Mouse (Mus musculus) CH12.LX (cell line): ENCODE data around the gene Usp32. TPM values are rescaled to one million over a fixed set of nuclear protein-coding genes. Genes with fewer than 3 reads are reported as not detected.

Experiments used
- DNase-seq: peaks from one replicate; pipeline ENCODE4 v3.0.0-alpha.2; 2013; ENCODE audit errors: extremely low read depth
- H3K27ac ChIP-seq: 2 replicates; pipeline ENCODE4 v1.5.1; 2012; ENCODE audit warnings: low read depth, mild to moderate bottlenecking, control low read depth, moderate library complexity; ENCODE audit not compliant: insufficient read depth
- H3K27me3 ChIP-seq: replicated peaks from 2 replicates; pipeline ENCODE3; 2012; ENCODE audit warnings: inconsistent platforms
- H3K36me3 ChIP-seq, 2 experiments: replicated peaks in 1 of 2; 2 replicates each; pipeline versions ENCODE3 to v1.6.1; 2012; ENCODE audit warnings: inconsistent platforms in 1 of 2, low read length in 1 of 2, mild to moderate bottlenecking in 1 of 2, mixed read lengths in 1 of 2, moderate library complexity in 1 of 2; ENCODE audit not compliant: control insufficient read depth in 1 of 2, insufficient read depth in 1 of 2
- H3K4me1 ChIP-seq, 2 experiments: 2 replicates each; pipeline ENCODE4 v1.6.1; 2012; ENCODE audit warnings: inconsistent platforms in 1 of 2, moderate library complexity in 1 of 2; ENCODE audit not compliant: insufficient read depth in 2 of 2, control insufficient read depth in 1 of 2
- H3K4me2 ChIP-seq: 2 replicates; pipeline ENCODE4 v1.6.1; 2012; ENCODE audit warnings: low read depth, mild to moderate bottlenecking, control low read depth; ENCODE audit not compliant: poor library complexity, insufficient read depth, severe bottlenecking
- H3K4me3 ChIP-seq, 3 experiments: fragments of 150-350 bp in 1 of 3; sonication (generic) in 1 of 3; replicated peaks in 1 of 3; 2 replicates each; pipeline versions ENCODE3 to v1.5.1; 2011 to 2012; ENCODE audit warnings: low read depth in 2 of 3, low read length in 2 of 3, mild to moderate bottlenecking in 2 of 3, moderate library complexity in 2 of 3, control low read depth in 1 of 3, improper control_type of control experiment in 1 of 3, inconsistent platforms in 1 of 3, mixed read lengths in 1 of 3; ENCODE audit not compliant: poor library complexity in 1 of 3
- H3K79me2 ChIP-seq: replicated peaks from 2 replicates; pipeline ENCODE4 v1.6.1; 2012; ENCODE audit warnings: mild to moderate bottlenecking, moderate library complexity; ENCODE audit not compliant: control insufficient read depth, poor library complexity, insufficient read depth, severe bottlenecking; ENCODE audit errors: extremely low read depth
- H3K9ac ChIP-seq: 2 replicates; pipeline ENCODE4 v1.6.1; 2012; ENCODE audit warnings: low read depth, mild to moderate bottlenecking, control low read depth, moderate library complexity; ENCODE audit not compliant: insufficient read depth
- H3K9me3 ChIP-seq: replicated peaks from 2 replicates; pipeline ENCODE3; 2012; ENCODE audit warnings: low read length, inconsistent platforms, mixed read lengths
- BHLHE40 ChIP-seq: IDR thresholded peaks from 2 replicates; pipeline ENCODE4 v1.6.1; 2011; ENCODE audit warnings: mild to moderate bottlenecking, low read depth, low read length, improper control_type of control experiment
- CHD1 ChIP-seq: IDR thresholded peaks from 2 replicates; pipeline ENCODE4 v1.6.1; 2012; ENCODE audit warnings: low read depth, low read length, improper control_type of control experiment, inconsistent platforms
- CHD2 ChIP-seq: IDR thresholded peaks from 2 replicates; pipeline ENCODE4 v1.6.1; 2011; ENCODE audit warnings: low read length, improper control_type of control experiment
- E2F4 ChIP-seq: IDR thresholded peaks from 2 replicates; pipeline ENCODE4 v1.6.1; 2011; ENCODE audit warnings: low read depth, low read length, improper control_type of control experiment; ENCODE audit not compliant: insufficient replicate concordance
- EP300 ChIP-seq: IDR thresholded peaks from 2 replicates; pipeline ENCODE4 v1.6.1; 2011; ENCODE audit warnings: low read length, improper control_type of control experiment
- ETS1 ChIP-seq: conservative IDR thresholded peaks from 2 replicates; pipeline ENCODE4 v1.6.1; 2012; ENCODE audit warnings: low read depth, mild to moderate bottlenecking, inconsistent platforms, low read length, improper control_type of control experiment, moderate library complexity
- GABPA ChIP-seq: IDR thresholded peaks from 2 replicates; pipeline ENCODE4 v1.6.1; 2012; ENCODE audit warnings: low read depth, low read length, improper control_type of control experiment, inconsistent platforms; ENCODE audit not compliant: insufficient replicate concordance
- HCFC1 ChIP-seq: IDR thresholded peaks from 2 replicates; pipeline ENCODE4 v1.6.1; 2012; ENCODE audit warnings: low read depth, mild to moderate bottlenecking, inconsistent platforms, low read length, improper control_type of control experiment
- IRF4 ChIP-seq: IDR thresholded peaks from 2 replicates; pipeline ENCODE4 v1.6.1; 2014; ENCODE audit warnings: low read depth, mild to moderate bottlenecking, inconsistent platforms, low read length, improper control_type of control experiment
- JUND ChIP-seq: conservative IDR thresholded peaks from 2 replicates; pipeline ENCODE4 v1.6.1; 2011; ENCODE audit warnings: low read depth, low read length, improper control_type of control experiment
- KAT2A ChIP-seq: IDR thresholded peaks from 2 replicates; pipeline ENCODE4 v1.6.1; 2012; ENCODE audit warnings: low read length, improper control_type of control experiment, inconsistent platforms; ENCODE audit not compliant: insufficient replicate concordance
- MAX ChIP-seq: IDR thresholded peaks from 2 replicates; pipeline ENCODE4 v1.6.1; 2011; ENCODE audit warnings: low read length, improper control_type of control experiment
- MAZ ChIP-seq: IDR thresholded peaks from 2 replicates; pipeline ENCODE4 v1.6.1; 2012; ENCODE audit warnings: low read depth, mild to moderate bottlenecking, inconsistent platforms, low read length, improper control_type of control experiment, moderate library complexity
- MEF2A ChIP-seq: IDR thresholded peaks from 2 replicates; pipeline ENCODE4 v1.6.1; 2014; ENCODE audit warnings: low read depth, mild to moderate bottlenecking, inconsistent platforms, low read length, improper control_type of control experiment, borderline replicate concordance
- MXI1 ChIP-seq: IDR thresholded peaks from 2 replicates; pipeline ENCODE4 v1.6.1; 2011; ENCODE audit warnings: mild to moderate bottlenecking, low read depth, low read length, improper control_type of control experiment
- MYC ChIP-seq: IDR thresholded peaks from 2 replicates; pipeline ENCODE4 v1.6.1; 2011; ENCODE audit warnings: low read depth, mild to moderate bottlenecking, improper control_type of control experiment, low read length
- NELFE ChIP-seq: IDR thresholded peaks from 2 replicates; pipeline ENCODE4 v1.6.1; 2011; ENCODE audit warnings: low read depth, low read length, improper control_type of control experiment
- NRF1 ChIP-seq: IDR thresholded peaks from 2 replicates; pipeline ENCODE4 v1.6.1; 2014; ENCODE audit warnings: low read depth, mild to moderate bottlenecking, inconsistent platforms, low read length, improper control_type of control experiment, moderate library complexity
- RAD21 ChIP-seq: IDR thresholded peaks from 2 replicates; pipeline ENCODE4 v1.6.1; 2011; ENCODE audit warnings: low read depth, mild to moderate bottlenecking, low read length, improper control_type of control experiment, moderate library complexity
- RCOR1 ChIP-seq: conservative IDR thresholded peaks from 2 replicates; pipeline ENCODE4 v1.6.1; 2012; ENCODE audit warnings: low read depth, mild to moderate bottlenecking, inconsistent platforms, low read length, improper control_type of control experiment
- SIN3A ChIP-seq: IDR thresholded peaks from 2 replicates; pipeline ENCODE4 v1.6.1; 2012; ENCODE audit warnings: low read length, improper control_type of control experiment, inconsistent platforms
- SMC3 ChIP-seq: IDR thresholded peaks from 2 replicates; pipeline ENCODE4 v1.6.1; 2011; ENCODE audit warnings: low read depth, low read length, improper control_type of control experiment
- TBP ChIP-seq: conservative IDR thresholded peaks from 2 replicates; pipeline ENCODE4 v1.6.1; 2011; ENCODE audit warnings: low read depth, low read length, improper control_type of control experiment
- TCF12 ChIP-seq: IDR thresholded peaks from 2 replicates; pipeline ENCODE4 v1.6.1; 2014; ENCODE audit warnings: low read depth, mild to moderate bottlenecking, inconsistent platforms, low read length, improper control_type of control experiment
- UBTF ChIP-seq: IDR thresholded peaks from 2 replicates; pipeline ENCODE4 v1.6.1; 2012; ENCODE audit warnings: low read depth, mild to moderate bottlenecking, inconsistent platforms, low read length, improper control_type of control experiment, moderate library complexity
- USF2 ChIP-seq: conservative IDR thresholded peaks from 2 replicates; pipeline ENCODE4 v1.6.1; 2011; ENCODE audit warnings: low read depth, low read length, improper control_type of control experiment
- ZC3H11A ChIP-seq: IDR thresholded peaks from 2 replicates; pipeline ENCODE4 v1.6.1; 2012; ENCODE audit warnings: low read depth, mild to moderate bottlenecking, inconsistent platforms, low read length, improper control_type of control experiment
- ZMIZ1 ChIP-seq: IDR thresholded peaks from 2 replicates; pipeline ENCODE4 v1.6.1; 2012; ENCODE audit warnings: low read depth, mild to moderate bottlenecking, inconsistent platforms, low read length, improper control_type of control experiment
- ZNF384 ChIP-seq: IDR thresholded peaks from 2 replicates; pipeline ENCODE4 v1.6.1; 2012; ENCODE audit warnings: low read depth, low read length, improper control_type of control experiment, inconsistent platforms
- dilution Hi-C: fragments of 300-500 bp; cut with MboI; formaldehyde crosslinking; loops from 2 replicates; pipeline ENCODE4 v1.14.3; 2020; ENCODE audit warnings: low sequenced_read_pairs; ENCODE audit not compliant: extremely low pct_unique_long_range_greater_than_20kb, extremely low pct_ligation_motif_present
- in situ Hi-C: fragments of 300-500 bp; cut with MboI; formaldehyde crosslinking; loops from 3 replicates; pipeline ENCODE4 v1.14.3; 2019; ENCODE audit warnings: low sequenced_read_pairs, low pct_ligation_motif_present, low pct_unique_long_range_greater_than_20kb, mixed read lengths
- polyA plus RNA-seq: library from polyadenylated mRNA; unstranded; fragments of >175 nt; gene quantifications from 2 replicates; pipeline ENCODE4 v1.2.1, GENCODE M21; 2012; ENCODE audit warnings: low read depth; ENCODE audit not compliant: insufficient read length
- total RNA-seq, 2 experiments: library from RNA; depleted of rRNA; stranded (reverse); fragments of 300-350 nt in 1 of 2; fragments of >200 nt in 1 of 2; gene quantifications; 2 replicates each; pipeline ENCODE4 v1.2.3; 2012 to 2014

Usp32 gene
- total and polyA plus RNA-seq, 3 experiments: 7.4 to 12.0 (median 11.8) TPM

DNA sequence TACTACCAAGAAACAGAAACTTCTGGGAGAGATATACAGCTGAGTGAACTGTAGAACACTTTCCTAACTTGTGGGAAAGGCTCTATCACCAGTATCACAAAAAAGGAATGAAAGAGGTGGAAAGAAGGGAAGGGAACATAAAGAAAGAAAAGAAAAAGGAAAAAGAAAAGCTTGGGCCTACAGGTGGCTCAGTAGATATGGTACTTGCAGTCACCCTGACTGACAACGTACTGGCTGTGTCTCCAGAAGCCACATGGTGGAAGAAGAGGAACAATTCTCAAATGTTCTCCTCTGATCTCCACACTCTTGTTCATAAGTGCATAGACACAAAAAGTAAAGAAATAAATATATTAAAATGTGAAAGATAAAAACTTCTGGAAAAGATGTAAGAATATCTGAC, 11.1 kb downstream of the Usp32 start:
- peaks cover 2 to 23% of the 10 kb centered on the region in 2 experiments; a peak in 3 of 4 replicates for H3K4me1 ChIP-seq
- no peak for DNase-seq
- H3K27me3 ChIP-seq: no peaks in the 10 kb centered on the region
- no peak overlapping the region for H3K9ac ChIP-seq
- dilution Hi-C loops (no loop called here), in situ Hi-C loops (no loop called here)
- no peaks in the 10 kb centered on the region for H3K9me3 ChIP-seq
- no peaks in the 10 kb centered on the region for H3K36me3 ChIP-seq
- no peak overlapping the region for H3K27ac ChIP-seq
- H3K4me2 ChIP-seq: no peak overlapping the region
- no peak for TF ChIP-seq MEF2A
- no peak for TF ChIP-seq BHLHE40
- no peak for TF ChIP-seq ZMIZ1
- TF ChIP-seq ETS1: no peak
- TF ChIP-seq KAT2A: no peak
- TF ChIP-seq CHD1: no peak
- no peak for TF ChIP-seq TBP
- TF ChIP-seq UBTF: no peak
- no peak for TF ChIP-seq MYC
- no peak for TF ChIP-seq JUND
- H3K79me2 ChIP-seq: peaks cover 10% of the 10 kb centered on the region
- no peak overlapping the region for H3K4me3 ChIP-seq

- no peak for DNase-seq
- no peak overlapping the region for H3K27ac ChIP-seq
- dilution Hi-C loops (no loop called here), in situ Hi-C loops (no loop called here)
- H3K79me2 ChIP-seq: peaks cover 11% of the 10 kb centered on the region
- H3K36me3 ChIP-seq: no peaks in the 10 kb centered on the region
- peaks cover 2 to 41% of the 10 kb centered on the region in 2 experiments; a peak in 3 of 4 replicates for H3K4me1 ChIP-seq
- H3K4me3 ChIP-seq: no peak overlapping the region
- no peaks in the 10 kb centered on the region for H3K9me3 ChIP-seq
- peak overlapping the region; percentile 63 for H3K9ac ChIP-seq
- no peaks in the 10 kb centered on the region for H3K27me3 ChIP-seq
- peak overlapping the region; percentile 99 for H3K4me2 ChIP-seq
- TF ChIP-seq KAT2A (no peak), RCOR1 (0 out of 2 replicates have a peak, but pooled peaks have one; percentile 23), USF2 (no peak), BHLHE40 (no peak), NELFE (no peak), HCFC1 (no peak), MAX (no peak), CHD2 (no peak), GABPA (no peak), ZC3H11A (no peak), MXI1 (peak; percentile 3; the same call in 1 of the 2 replicates), IRF4 (peak; percentile 67), EP300 (peak; percentile 31), SMC3 (no peak), UBTF (no peak), TCF12 (no peak), TBP (no peak), MYC (0 out of 2 replicates have a peak, but pooled peaks have one; percentile 55), NRF1 (no peak), RAD21 (no peak), ZMIZ1 (no peak), ZNF384 (peak; percentile 82), E2F4 (no peak), MAZ (no peak), SIN3A (no peak; the same call in 1 of the 2 replicates), CHD1 (peak; percentile 49; the same call in 1 of the 2 replicates)
These were observed 13.5 kb downstream of the Usp32 start for GRCm38 (mm10) chr11:85126257-85127102.
